Mouse (Mus musculus): ENCODE measurements around the gene Txndc2.

Txndc2 gene

DNA sequence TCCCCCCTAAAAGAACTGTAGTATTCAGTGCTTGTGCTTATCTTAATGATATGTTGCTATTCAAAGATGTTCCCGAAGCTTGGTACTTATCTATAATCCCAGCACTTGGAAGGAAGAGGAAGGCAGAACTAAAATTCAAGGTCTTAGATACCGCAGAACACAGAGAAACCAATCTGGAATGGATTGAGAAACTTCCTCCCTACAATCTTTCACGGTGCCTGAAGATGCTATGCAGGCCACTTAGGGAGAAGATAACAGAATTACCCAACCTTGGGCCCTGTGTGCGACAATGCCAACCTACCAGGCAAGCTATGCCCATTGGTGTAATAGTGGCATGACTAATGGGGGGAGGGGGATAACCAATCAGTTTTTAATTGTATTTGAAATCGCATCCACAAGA, 33.2 kb downstream of the Txndc2 start:
- DNase-seq, result no peak

DNA sequence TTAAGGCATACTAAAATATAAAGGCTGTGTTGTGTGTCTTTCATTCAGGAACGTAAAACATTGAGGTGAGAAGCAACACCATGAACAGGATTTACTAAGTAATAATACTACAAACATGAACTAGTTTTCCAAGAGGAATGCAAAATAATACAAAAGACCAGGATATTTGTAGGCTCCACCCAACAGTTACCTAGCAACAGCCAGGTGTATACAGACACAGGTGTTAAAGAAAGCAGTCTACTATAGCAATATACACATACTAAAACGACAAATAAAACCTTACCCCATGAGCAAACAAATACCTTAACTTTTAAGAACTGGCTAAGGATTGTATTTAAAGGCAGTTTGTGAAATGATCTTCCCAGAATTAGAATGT, 33.7 kb downstream of the Txndc2 start:
- DNase-seq, result no peak

DNA sequence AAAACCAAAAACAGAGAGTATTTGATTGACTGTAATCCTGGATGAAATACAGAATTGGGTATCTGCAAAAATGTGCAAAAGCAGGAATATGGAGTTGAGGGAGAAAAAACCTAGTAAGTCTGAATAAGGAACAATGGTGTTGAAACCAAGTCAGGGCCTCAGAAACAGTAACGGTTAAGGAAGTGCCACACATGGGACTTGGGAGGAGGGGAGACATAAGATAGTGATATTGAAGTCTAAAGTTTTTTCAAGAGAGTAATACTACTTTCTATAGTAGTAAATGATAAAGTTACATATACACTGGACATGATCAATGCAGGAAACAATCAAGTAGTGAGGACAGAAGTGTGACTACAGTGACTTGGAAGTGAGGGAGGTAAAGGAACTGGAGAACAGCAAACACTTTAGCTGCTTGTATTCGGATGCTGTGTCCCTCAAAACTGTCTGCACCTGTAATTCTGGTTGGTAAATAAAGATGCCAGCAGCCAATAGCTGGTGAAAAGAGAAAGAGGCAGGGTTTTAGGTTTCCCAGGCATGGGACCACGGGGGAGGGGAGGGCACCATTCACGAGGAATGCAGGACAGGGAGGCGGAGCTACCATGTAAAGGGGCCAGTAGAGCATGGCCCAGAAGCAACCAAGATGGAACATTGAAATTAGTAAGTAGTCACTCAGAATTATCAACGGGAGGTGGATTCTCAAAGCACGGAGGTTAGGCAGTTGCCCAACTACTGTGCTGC, 34.2 kb downstream of the Txndc2 start:
- no peak for DNase-seq

DNA sequence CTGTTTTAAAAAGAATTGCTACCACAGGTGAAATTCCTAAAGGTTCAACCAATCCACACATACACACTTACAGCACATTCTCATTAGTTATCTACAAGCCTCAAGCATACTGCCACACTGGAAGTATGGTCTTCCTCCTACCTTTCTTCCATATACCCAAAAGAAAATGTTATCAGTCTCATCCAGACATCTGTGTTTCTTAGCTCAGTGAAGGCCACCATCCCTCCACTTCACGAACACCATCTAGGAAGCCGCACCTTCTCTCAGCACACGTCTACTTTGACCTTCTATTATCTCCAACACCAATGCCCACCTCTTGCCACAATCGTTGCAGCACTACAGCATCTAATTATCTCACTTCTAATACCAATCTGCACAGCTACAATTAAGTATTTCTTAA, 36.0 kb downstream of the Txndc2 start:
- no peak for DNase-seq

DNA sequence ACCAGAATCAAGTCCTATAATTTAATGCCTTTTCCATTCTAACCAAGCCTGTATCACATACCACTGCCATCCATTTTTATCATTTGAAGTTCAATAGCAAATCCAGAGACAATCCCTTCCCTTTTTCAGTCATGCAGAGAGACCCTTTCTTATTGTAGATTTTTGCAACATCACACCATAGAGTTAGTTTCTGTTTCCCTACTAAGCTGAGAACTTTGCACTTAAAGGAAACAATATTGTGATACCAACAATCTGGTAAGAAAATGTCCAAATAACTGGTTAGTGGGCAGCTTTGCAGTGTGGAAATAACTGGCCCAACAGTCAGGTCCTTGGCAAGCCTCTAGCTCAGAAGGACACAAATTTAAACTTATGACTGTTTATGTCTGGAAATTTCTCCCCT, 37.1 kb downstream of the Txndc2 start:
- DNase-seq, result no peak

DNA sequence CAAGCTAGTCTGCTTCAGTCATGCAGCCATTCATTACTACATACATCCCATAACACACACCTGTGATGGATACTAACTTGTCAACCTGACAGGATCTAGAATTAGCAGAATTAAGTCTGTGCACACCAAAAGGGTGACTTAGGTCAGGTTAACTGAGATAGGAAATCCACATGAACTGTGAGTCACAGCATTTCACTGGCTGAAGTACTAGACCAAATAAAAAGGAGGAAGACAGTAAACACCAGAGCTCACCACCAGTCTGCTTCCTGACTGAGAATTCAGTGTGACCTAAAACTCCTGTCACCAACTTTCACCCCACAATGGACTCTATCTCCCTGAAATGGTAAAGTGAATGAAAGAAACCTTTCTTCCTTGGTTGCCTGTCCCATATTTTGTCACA, 37.7 kb downstream of the Txndc2 start:
- no peak for DNase-seq

DNA sequence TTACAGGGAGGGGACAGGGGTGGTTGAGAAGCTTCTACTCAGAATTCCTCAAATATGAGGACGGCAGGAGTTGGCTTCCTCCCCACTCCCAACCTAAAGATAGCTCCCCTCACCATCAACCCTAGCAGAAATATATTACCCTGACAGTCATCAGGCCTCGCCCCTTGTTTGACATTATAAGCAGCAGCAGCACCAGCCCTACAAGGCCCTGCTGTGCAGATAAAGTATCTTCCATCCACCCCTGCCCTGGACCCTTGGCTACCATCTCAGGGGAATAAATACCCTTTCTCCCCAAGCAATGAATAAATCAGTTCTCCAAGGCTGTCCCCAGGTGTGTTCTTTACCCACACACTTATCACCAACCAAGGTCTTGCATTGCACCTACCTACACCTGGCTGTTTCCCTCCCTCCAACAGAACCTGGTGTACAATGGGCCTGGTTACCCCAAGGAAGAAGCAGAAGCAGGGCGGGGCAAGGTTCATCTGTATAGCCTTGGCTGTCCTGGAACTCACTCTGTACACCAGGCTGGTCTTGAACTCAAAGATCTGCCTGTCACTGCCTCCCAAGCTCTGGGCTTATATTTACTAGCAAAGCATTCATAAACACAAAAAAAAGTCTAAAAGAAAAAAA, 44.0 kb downstream of the Txndc2 start:
- no peak for DNase-seq

DNA sequence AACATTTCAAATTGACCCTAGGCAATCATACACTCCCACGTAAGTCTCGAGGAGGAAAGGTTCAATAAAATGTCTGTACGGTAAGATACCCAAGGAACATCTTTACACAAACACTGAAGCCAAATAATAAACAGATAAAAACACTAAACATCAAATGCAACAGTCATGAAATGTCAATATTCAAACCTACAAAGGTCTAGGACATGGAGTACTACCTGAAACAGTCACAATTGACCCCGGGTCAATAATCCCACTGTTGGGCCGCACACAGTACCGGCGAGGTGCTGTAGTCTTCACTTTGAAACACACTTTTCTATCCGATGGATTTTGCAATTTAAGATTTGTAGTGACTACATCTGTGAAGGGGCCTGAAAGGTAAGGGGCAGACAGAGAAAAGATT, 47.3 kb downstream of the Txndc2 start:
- DNase-seq, result no peak

All from cerebellum, adult 8-10 months (tissue).